Mouse (Mus musculus) heart, embryonic 14.5 days (tissue): ENCODE results near the gene Mcm5. TPM values are rescaled to one million over a fixed set of nuclear protein-coding genes. Genes with fewer than 3 reads are reported as not detected.

Experiments used
- ATAC-seq: fragments of 200-750 bp; cut with Nextera tagmentation; 2 replicates; pipeline ENCODE4 v1.8.0; 2017; ENCODE audit warnings: low read depth, moderate TSS enrichment; ENCODE audit not compliant: insufficient number of reproducible peaks, insufficient read depth, low FRiP score
- H3K27ac ChIP-seq, 2 experiments: fragments of 200-500 bp in 1 of 2; fragments of 300-500 bp in 1 of 2; sonication (generic) in 1 of 2; replicated peaks in 1 of 2; 2 replicates each; pipeline ENCODE4 v1.5.1; 2012 to 2014; ENCODE audit warnings: low read depth in 2 of 2, low read length in 2 of 2, control low read depth in 1 of 2, mild to moderate bottlenecking in 1 of 2, mixed read lengths in 1 of 2; ENCODE audit not compliant: control insufficient read depth in 1 of 2, insufficient read depth in 1 of 2
- H3K27me3 ChIP-seq: fragments of 300-500 bp; sonication (generic); 2 replicates; pipeline ENCODE4 v1.6.1; 2014; ENCODE audit warnings: mild to moderate bottlenecking, low read length, control low read depth; ENCODE audit not compliant: control insufficient read depth, insufficient read depth
- H3K36me3 ChIP-seq: fragments of 300-500 bp; sonication (generic); 2 replicates; pipeline ENCODE4 v1.6.1; 2014; ENCODE audit warnings: mild to moderate bottlenecking, control low read depth, low read length, mixed read lengths; ENCODE audit not compliant: control insufficient read depth, insufficient read depth
- H3K4me1 ChIP-seq, 2 experiments: fragments of 200-500 bp in 1 of 2; fragments of 300-500 bp in 1 of 2; sonication (generic) in 1 of 2; 2 replicates each; pipeline ENCODE4 v1.6.1; 2012 to 2014; ENCODE audit warnings: low read length in 2 of 2, control low read depth in 1 of 2, mixed read lengths in 1 of 2; ENCODE audit not compliant: control insufficient read depth in 2 of 2, insufficient read depth in 2 of 2
- H3K4me2 ChIP-seq: fragments of 300-500 bp; sonication (generic); 2 replicates; pipeline ENCODE4 v1.6.1; 2014; ENCODE audit warnings: mild to moderate bottlenecking, low read length
- H3K4me3 ChIP-seq, 2 experiments: fragments of 200-500 bp in 1 of 2; fragments of 300-500 bp in 1 of 2; sonication (generic) in 1 of 2; 2 replicates each; pipeline ENCODE4 v1.5.1; 2012 to 2014; ENCODE audit warnings: low read length in 2 of 2, mild to moderate bottlenecking in 2 of 2, control low read depth in 1 of 2, low read depth in 1 of 2, moderate library complexity in 1 of 2; ENCODE audit not compliant: control insufficient read depth in 1 of 2, insufficient read depth in 1 of 2
- H3K9ac ChIP-seq: fragments of 300-500 bp; sonication (generic); 2 replicates; pipeline ENCODE4 v1.6.1; 2014; ENCODE audit warnings: mild to moderate bottlenecking, low read length
- H3K9me3 ChIP-seq: fragments of 300-500 bp; sonication (generic); 2 replicates; pipeline ENCODE4 v1.6.1; 2016; ENCODE audit warnings: low read length, control low read depth; ENCODE audit not compliant: control insufficient read depth
- WGBS: fragments of 180-500 bp; shearing (Covaris S2); extraction: QIAGEN DNeasy Blood & Tissue Kit; methylation state at CpG from one replicate; pipeline ENCODE4 v1.1.7; 2014; 5-methylcytosine and 5-hydroxymethylcytosine counted together
- polyA plus RNA-seq: library from polyadenylated mRNA; unstranded; fragments of >200 nt; fragmentation: Nextera tagmentation; extraction: Ambion mirVana; gene quantifications from 2 replicates; pipeline ENCODE4 v1.2.1, GENCODE M21; 2014

The Mcm5 gene
- polyA plus RNA-seq, 1 experiment from 2014 or later = 63.7 TPM

- 48% methylated on average over 8 of the region's 8 CpGs for WGBS
- Histone ChIP-seq H3K4me3 (no peak overlapping the region), H3K9ac (no peak overlapping the region), H3K36me3 (peaks cover 16% of the 10 kb centered on the region), H3K27me3 (no peaks in the 10 kb centered on the region), H3K4me2 (no peak overlapping the region), H3K4me1 (peaks cover 4% of the 10 kb centered on the region in 2 experiments; a peak in 2 of 4 replicates), H3K27ac (no peak overlapping the region; a peak in 1 of 4 replicates), H3K9me3 (no peaks in the 10 kb centered on the region)
- no peak for ATAC-seq
These were observed 5.9 kb upstream of the Mcm5 start for GRCm38 (mm10) chr8:75103376-75103878.

- H3K4me1 ChIP-seq = peaks cover 4 to 12% of the 10 kb centered on the region in 2 experiments; a peak in 3 of 4 replicates
- peak overlapping the region; percentile 76 to 83 for H3K27ac ChIP-seq
- no peaks in the 10 kb centered on the region for H3K27me3 ChIP-seq
- no peaks in the 10 kb centered on the region for H3K9me3 ChIP-seq
- WGBS = 1% methylated on average over 9 of the region's 9 CpGs
- peaks cover 31% of the 10 kb centered on the region for H3K36me3 ChIP-seq
- H3K4me3 ChIP-seq = peak overlapping the region; percentile 75
- ATAC-seq = peak; percentile 60; the same call in 1 of the 2 replicates
- peak overlapping the region; percentile 79 for H3K4me2 ChIP-seq
- H3K9ac ChIP-seq = peak overlapping the region; percentile 78
These were observed 688 bp upstream of the Mcm5 start for GRCm38 (mm10) chr8:75108527-75109235.

GRCm38 (mm10) chr8:75110093-75110492, 724 bp downstream of the Mcm5 start:
- peak overlapping the region; percentile 92 for H3K4me2 ChIP-seq
- no peak for ATAC-seq
- peak overlapping the region; percentile 75 to 94 for H3K4me3 ChIP-seq
- H3K9me3 ChIP-seq = no peaks in the 10 kb centered on the region
- H3K9ac ChIP-seq = peak overlapping the region; percentile 84
- H3K27ac ChIP-seq = no peak overlapping the region
- peaks cover 45% of the 10 kb centered on the region for H3K36me3 ChIP-seq
- peaks cover 2 to 12% of the 10 kb centered on the region in 2 experiments; a peak in 3 of 4 replicates for H3K4me1 ChIP-seq
- no peaks in the 10 kb centered on the region for H3K27me3 ChIP-seq
- WGBS = 13% methylated on average over 13 of the region's 13 CpGs

- ATAC-seq = no peak
- Histone ChIP-seq H3K4me2 (no peak overlapping the region), H3K9ac (no peak overlapping the region), H3K27ac (no peak overlapping the region), H3K36me3 (peaks cover 100% of the 10 kb centered on the region), H3K4me1 (no peaks in the 10 kb centered on the region), H3K27me3 (no peaks in the 10 kb centered on the region), H3K9me3 (no peaks in the 10 kb centered on the region), H3K4me3 (no peak overlapping the region)
- WGBS = 90% methylated on average over 1 of the region's 1 CpGs
These were observed 9.1 kb downstream of the Mcm5 start for GRCm38 (mm10) chr8:75118505-75118904.

GRCm38 (mm10) chr8:75119287-75119686, 9.9 kb downstream of the Mcm5 start:
- ATAC-seq = no peak
- Histone ChIP-seq H3K27ac (no peak overlapping the region), H3K4me3 (no peak overlapping the region), H3K9me3 (no peaks in the 10 kb centered on the region), H3K36me3 (peaks cover 100% of the 10 kb centered on the region), H3K27me3 (no peaks in the 10 kb centered on the region), H3K9ac (no peak overlapping the region), H3K4me1 (no peaks in the 10 kb centered on the region), H3K4me2 (no peak overlapping the region)
- 93% methylated on average over 2 of the region's 2 CpGs for WGBS

- Histone ChIP-seq H3K4me1 (no peaks in the 10 kb centered on the region), H3K4me3 (no peak overlapping the region)
These were observed 10.4 kb downstream of the Mcm5 start for GRCm38 (mm10) chr8:75119747-75120146.

GRCm38 (mm10) chr8:75127406-75127805, 18.0 kb downstream of the Mcm5 start:
- Histone ChIP-seq H3K4me2 (no peak overlapping the region), H3K4me1 (no peaks in the 10 kb centered on the region), H3K27me3 (no peaks in the 10 kb centered on the region), H3K4me3 (no peak overlapping the region), H3K27ac (no peak overlapping the region), H3K9ac (no peak overlapping the region), H3K36me3 (peaks cover 79% of the 10 kb centered on the region), H3K9me3 (no peaks in the 10 kb centered on the region)
- ATAC-seq = no peak
- WGBS = 85% methylated on average over 1 of the region's 1 CpGs

More at GRCm38 (mm10) chr8:75119747-75120146, 10.4 kb downstream of the Mcm5 start:
- WGBS = 92% methylated on average over 2 of the region's 2 CpGs
- no peaks in the 10 kb centered on the region for H3K9me3 ChIP-seq
- no peaks in the 10 kb centered on the region for H3K27me3 ChIP-seq
- no peak overlapping the region for H3K9ac ChIP-seq
- peaks cover 100% of the 10 kb centered on the region for H3K36me3 ChIP-seq
- no peak for ATAC-seq
- no peak overlapping the region for H3K4me2 ChIP-seq
- H3K27ac ChIP-seq = no peak overlapping the region
